Mouse (Mus musculus) layer of hippocampus, adult 9-11 months (tissue): Measurements from ENCODE around the gene Gm20388.
A peak's percentile ranks its signal among the peaks of the same experiment; 100 is the strongest.

Experiments used
- DNase-seq: peaks from one replicate; pipeline ENCODE4 v3.0.0; 2022

The Gm20388 gene

GRCm38 (mm10) chr8:121750512-121750911 is 1839.9 kb downstream of the Gm20388 start:
- no peak for DNase-seq

- DNase-seq = peak; percentile 30
These were observed 1840.8 kb downstream of the Gm20388 start for GRCm38 (mm10) chr8:121751407-121751806.

GRCm38 (mm10) chr8:121758470-121758869 is 1847.8 kb downstream of the Gm20388 start:
- no peak for DNase-seq

- DNase-seq = no peak
These were observed 1849.8 kb downstream of the Gm20388 start for GRCm38 (mm10) chr8:121760484-121760883.

GRCm38 (mm10) chr8:121761480-121761879 is 1850.8 kb downstream of the Gm20388 start:
- DNase-seq = no peak

GRCm38 (mm10) chr8:121762999-121763699 is 1852.5 kb downstream of the Gm20388 start:
- DNase-seq = no peak

GRCm38 (mm10) chr8:121763700-121764013 is 1853.0 kb downstream of the Gm20388 start:
- no peak for DNase-seq

GRCm38 (mm10) chr8:121765594-121766138 is 1855.0 kb downstream of the Gm20388 start:
- no peak for DNase-seq

- no peak for DNase-seq
These were observed 1858.5 kb downstream of the Gm20388 start for GRCm38 (mm10) chr8:121769095-121769494.

GRCm38 (mm10) chr8:121769621-121770020 is 1859.0 kb downstream of the Gm20388 start:
- no peak for DNase-seq

- DNase-seq = no peak
These were observed 1860.5 kb downstream of the Gm20388 start for GRCm38 (mm10) chr8:121770845-121771752.

GRCm38 (mm10) chr8:121773876-121774275 is 1863.2 kb downstream of the Gm20388 start:
- DNase-seq = no peak

- no peak for DNase-seq
These were observed 1871.9 kb downstream of the Gm20388 start for GRCm38 (mm10) chr8:121782493-121782892.

GRCm38 (mm10) chr8:121786542-121786941 is 1875.9 kb downstream of the Gm20388 start:
- DNase-seq = peak; percentile 77

- DNase-seq = no peak
These were observed 1878.1 kb downstream of the Gm20388 start for GRCm38 (mm10) chr8:121788786-121789185.

- peak; percentile 73 for DNase-seq
These were observed 1881.5 kb downstream of the Gm20388 start for GRCm38 (mm10) chr8:121792159-121792558.

GRCm38 (mm10) chr8:121792627-121793026 is 1882.0 kb downstream of the Gm20388 start:
- no peak for DNase-seq

GRCm38 (mm10) chr8:121794151-121794550 is 1883.5 kb downstream of the Gm20388 start:
- DNase-seq = no peak

GRCm38 (mm10) chr8:121795461-121795860 is 1884.8 kb downstream of the Gm20388 start:
- DNase-seq = no peak

GRCm38 (mm10) chr8:121796406-121796805 is 1885.8 kb downstream of the Gm20388 start:
- DNase-seq = no peak

GRCm38 (mm10) chr8:121798401-121798800 is 1887.8 kb downstream of the Gm20388 start:
- no peak for DNase-seq

- DNase-seq = no peak
These were observed 1894.2 kb downstream of the Gm20388 start for GRCm38 (mm10) chr8:121804829-121805228.

GRCm38 (mm10) chr8:121806126-121806525 is 1895.5 kb downstream of the Gm20388 start:
- DNase-seq = no peak

GRCm38 (mm10) chr8:121808032-121808431 is 1897.4 kb downstream of the Gm20388 start:
- no peak for DNase-seq
